Mouse (Mus musculus): ENCODE measurements around the gene Zfp275.

DNA sequence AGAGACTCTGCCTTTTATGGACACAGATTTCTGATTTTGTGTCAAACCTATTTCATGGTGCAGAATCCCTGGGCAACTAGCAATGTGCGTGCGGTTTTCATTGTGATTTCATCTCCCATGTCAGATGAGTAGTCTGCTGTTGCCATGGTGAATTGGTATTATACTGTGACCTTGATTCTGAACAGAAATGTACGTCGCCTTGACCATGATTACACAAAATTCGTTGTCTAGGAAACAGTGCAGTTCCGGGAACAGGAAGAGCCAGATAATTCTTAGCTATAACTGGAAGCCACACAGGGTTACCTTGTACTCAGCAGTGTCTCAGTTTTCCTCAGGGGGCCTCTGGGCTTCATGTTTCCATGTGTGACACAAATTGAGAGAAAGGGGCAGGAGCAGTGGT lies 42.0 kb downstream of the Zfp275 start:
- no peak for TF ChIP-seq HCFC1 (IDR thresholded peaks at IDR 0.05; ENCODE audit: borderline replicate concordance, insufficient read depth, low read length)
- TF ChIP-seq ZNF384 (IDR thresholded peaks at IDR 0.05; ENCODE audit: low read depth, low read length) = no peak
- no peak for TF ChIP-seq CHD2 (IDR thresholded peaks at IDR 0.05; ENCODE audit: low read depth, low read length)

Measured in ES-E14 (cell line).